ENCODE assay signal across 26 mouse cellular contexts in genomic region chr12:80243335-80243734, GRCm38 (mm10). TPM values are rescaled to one million over a fixed set of nuclear protein-coding genes. Genes with fewer than 3 reads are reported as not detected.
DNase-seq lines count a peak whose midpoint lies in the region; ATAC-seq and TF ChIP-seq lines count a peak whose summit lies in the region.
"Had no signal": no experiment of that assay in that cellular context is flagged by ENCODE, and none has a peak within 500 bp of the region (broad histone marks: within the 10 kb centered on the region; RNA-seq: fewer than 3 reads in every experiment).

No protein-coding gene starts in this region.

- H3K9ac ChIP-seq in forebrain, embryonic 15.5 days (replicated peaks) = no peak overlapping the region
- no peak overlapping the region for H3K9ac ChIP-seq in forebrain, embryonic 12.5 days
- 0 out of 2 replicates have a peak overlapping the region, but pooled peaks have one; percentile 4 for H3K9ac ChIP-seq in heart, embryonic 16.5 days (ENCODE audit: low read length)
- no peak overlapping the region for H3K9ac ChIP-seq in heart, adult 2 months (ENCODE audit: low read depth, low read length)
- H3K9ac ChIP-seq in lung, embryonic 15.5 days = no peak overlapping the region
- H3K9ac ChIP-seq: forebrain, postnatal 0 days; hindbrain, embryonic 12.5 days; liver, postnatal 0 days; neural tube, embryonic 13.5 days; stomach, embryonic 15.5 days had no signal

- 67% methylated on average over 4 of the region's 4 CpGs for WGBS in forebrain, embryonic 15.5 days
- WGBS in forebrain, embryonic 12.5 days = 81% methylated on average over 4 of the region's 4 CpGs
- WGBS in heart, embryonic 16.5 days = 70% methylated on average over 4 of the region's 4 CpGs
- 75% methylated on average over 4 of the region's 4 CpGs for WGBS in heart, adult 2 months
- 65% methylated on average over 4 of the region's 4 CpGs for WGBS in lung, embryonic 15.5 days

- 0 out of 2 replicates have a peak, but pooled peaks have one; percentile 19 for ATAC-seq in forebrain, embryonic 15.5 days (replicated peaks)
- no peak for ATAC-seq in forebrain, embryonic 12.5 days (ENCODE audit: low FRiP score)
- peak; percentile 30; the same call in 1 of the 2 replicates for ATAC-seq in heart, embryonic 16.5 days (replicated peaks; ENCODE audit: extremely low read depth, insufficient read depth, low FRiP score)
- ATAC-seq in lung, embryonic 15.5 days (ENCODE audit: borderline replicate concordance, extremely low read depth, low FRiP score, low TSS enrichment) = no peak
- ATAC-seq: forebrain, postnatal 0 days; liver, postnatal 0 days; midbrain, embryonic 16.5 days had no signal

- no peak for TF ChIP-seq CTCF in heart, adult 2 months (IDR thresholded peaks at IDR 0.05)
- TF ChIP-seq CTCF in testis, adult 2 months (IDR thresholded peaks at IDR 0.05; ENCODE audit: control insufficient read depth, insufficient read depth, insufficient replicate concordance, low read depth, low read length) = no peak

- no peak overlapping the region for H3K4me2 ChIP-seq in forebrain, embryonic 15.5 days (replicated peaks)
- H3K4me2 ChIP-seq in forebrain, embryonic 12.5 days = no peak overlapping the region
- H3K4me2 ChIP-seq in heart, embryonic 16.5 days (ENCODE audit: low read depth, low read length) = no peak overlapping the region
- H3K4me2 ChIP-seq in lung, embryonic 15.5 days = no peak overlapping the region
- H3K4me2 ChIP-seq: hindbrain, embryonic 12.5 days; liver, embryonic 11.5 days; neural tube, embryonic 13.5 days; stomach, embryonic 15.5 days had no signal

- no peak overlapping the region for H3K27ac ChIP-seq in forebrain, embryonic 15.5 days (replicated peaks)
- no peak overlapping the region for H3K27ac ChIP-seq in forebrain, embryonic 12.5 days
- no peak overlapping the region; the same call in 1 of the 2 replicates for H3K27ac ChIP-seq in heart, embryonic 16.5 days (ENCODE audit: low read length)
- H3K27ac ChIP-seq in heart, adult 2 months = no peak overlapping the region
- peak overlapping the region; percentile 61 for H3K27ac ChIP-seq in lung, embryonic 15.5 days
- peak overlapping the region; percentile 19; the same call in 1 of the 2 replicates for H3K27ac ChIP-seq in testis, adult 2 months (ENCODE audit: control insufficient read depth, insufficient read depth, low read depth, low read length)
- H3K27ac ChIP-seq: hindbrain, embryonic 12.5 days; kidney, postnatal 0 days; neural tube, embryonic 13.5 days; stomach, embryonic 15.5 days had no signal

- intact Hi-C loops in heart, adult 2 months (cut with DNase I) = no loop called here

- TF ChIP-seq POLR2A in heart, adult 2 months (IDR thresholded peaks at IDR 0.05; ENCODE audit: insufficient read depth, low read depth, low read length) = no peak
- peak; percentile 17; the same call in 1 of the 2 replicates for TF ChIP-seq POLR2A in testis, adult 2 months (IDR thresholded peaks at IDR 0.05; ENCODE audit: control insufficient read depth, low read depth, low read length)

- no peak overlapping the region for H3K4me3 ChIP-seq in forebrain, embryonic 15.5 days
- no peak overlapping the region for H3K4me3 ChIP-seq in forebrain, embryonic 12.5 days (replicated peaks)
- no peak overlapping the region for H3K4me3 ChIP-seq in heart, embryonic 16.5 days (ENCODE audit: low read length)
- H3K4me3 ChIP-seq in heart, adult 2 months = no peak overlapping the region
- H3K4me3 ChIP-seq in lung, embryonic 15.5 days = no peak overlapping the region
- peak overlapping the region; percentile 69 for H3K4me3 ChIP-seq in testis, adult 2 months (ENCODE audit: control insufficient read depth, low read depth, low read length)
- H3K4me3 ChIP-seq: hindbrain, embryonic 12.5 days; myocyte; neural tube, embryonic 13.5 days; stomach, embryonic 15.5 days had no signal

- no peak for TF ChIP-seq EP300 in heart, adult 2 months (IDR thresholded peaks at IDR 0.05; ENCODE audit: insufficient read depth, low read depth, low read length)

- H3K27me3 ChIP-seq in forebrain, embryonic 15.5 days = no peaks in the 10 kb centered on the region
- H3K27me3 ChIP-seq in forebrain, embryonic 12.5 days = no peaks in the 10 kb centered on the region
- H3K27me3 ChIP-seq in heart, embryonic 16.5 days (ENCODE audit: control insufficient read depth, insufficient read depth, low read length) = no peaks in the 10 kb centered on the region
- no peaks in the 10 kb centered on the region for H3K27me3 ChIP-seq in heart, adult 2 months (ENCODE audit: control insufficient read depth, insufficient read depth, low read length)
- no peaks in the 10 kb centered on the region for H3K27me3 ChIP-seq in lung, embryonic 15.5 days
- no peaks in the 10 kb centered on the region for H3K27me3 ChIP-seq in testis, adult 2 months (ENCODE audit: control insufficient read depth, insufficient read depth, low read length)
- H3K27me3 ChIP-seq: hindbrain, embryonic 12.5 days; neural tube, embryonic 13.5 days; stomach, embryonic 15.5 days had no signal

- no peak for DNase-seq in heart, adult 2 months
- DNase-seq in lung, postnatal 14 days = no peak
- no peak for DNase-seq in testis, postnatal 10 days (ENCODE audit: low spot score)
- DNase-seq: adrenal gland, postnatal 25 days; cerebellum, adult 8-10 months; cerebellum, postnatal 36 days; embryo, embryonic 11 days; forebrain, postnatal 0 days; gastrocnemius, postnatal 14 days; kidney, adult 2 months; left cerebral cortex, postnatal 4 days; liver, postnatal 0 days; thymus, adult 2 months; thymus, postnatal 4 days had no signal

- no peaks in the 10 kb centered on the region for H3K9me3 ChIP-seq in forebrain, embryonic 15.5 days
- H3K9me3 ChIP-seq in forebrain, embryonic 12.5 days = no peaks in the 10 kb centered on the region
- no peaks in the 10 kb centered on the region for H3K9me3 ChIP-seq in heart, embryonic 16.5 days (replicated peaks; ENCODE audit: control insufficient read depth, low read length)
- no peaks in the 10 kb centered on the region for H3K9me3 ChIP-seq in lung, embryonic 15.5 days
- H3K9me3 ChIP-seq: hindbrain, embryonic 12.5 days; neural tube, embryonic 13.5 days; stomach, embryonic 15.5 days had no signal

- H3K4me1 ChIP-seq in forebrain, embryonic 15.5 days = peaks cover 12% of the 10 kb centered on the region; the same call in 1 of the 2 replicates
- H3K4me1 ChIP-seq in forebrain, embryonic 12.5 days = peaks cover 9% of the 10 kb centered on the region; the same call in 1 of the 2 replicates
- H3K4me1 ChIP-seq in heart, embryonic 16.5 days (ENCODE audit: control insufficient read depth, insufficient read depth, low read length) = peaks cover 73% of the 10 kb centered on the region
- peaks cover 28% of the 10 kb centered on the region for H3K4me1 ChIP-seq in heart, adult 2 months (ENCODE audit: control insufficient read depth, insufficient read depth, low read length)
- H3K4me1 ChIP-seq in lung, embryonic 15.5 days = peaks cover 96% of the 10 kb centered on the region
- peaks cover 6% of the 10 kb centered on the region for H3K4me1 ChIP-seq in testis, adult 2 months (ENCODE audit: control insufficient read depth, insufficient read depth, low read length)

- peaks cover 6% of the 10 kb centered on the region; the same call in 1 of the 2 replicates for H3K79me2 ChIP-seq in heart, adult 2 months (replicated peaks; ENCODE audit: control insufficient read depth, insufficient read depth, low read length)

- H3K36me3 ChIP-seq in forebrain, embryonic 15.5 days = no peaks in the 10 kb centered on the region
- no peaks in the 10 kb centered on the region; the same call in 1 of the 2 replicates for H3K36me3 ChIP-seq in forebrain, embryonic 12.5 days (replicated peaks)
- H3K36me3 ChIP-seq in heart, embryonic 16.5 days (ENCODE audit: control insufficient read depth, insufficient read depth) = no peaks in the 10 kb centered on the region
- H3K36me3 ChIP-seq in heart, adult 2 months (ENCODE audit: control insufficient read depth, insufficient read depth, low read length) = no peaks in the 10 kb centered on the region
- H3K36me3 ChIP-seq in lung, embryonic 15.5 days = no peaks in the 10 kb centered on the region
- no peaks in the 10 kb centered on the region for H3K36me3 ChIP-seq in testis, adult 2 months (ENCODE audit: control insufficient read depth, insufficient read depth, low read length)
- H3K36me3 ChIP-seq: hindbrain, embryonic 12.5 days; neural tube, embryonic 13.5 days; stomach, embryonic 15.5 days had no signal

RNA-seq across cellular contexts. Expression of gene Actn1, which starts 16.8 kb away (rescaled TPM):
- polyA plus RNA-seq in forebrain, embryonic 15.5 days (2015; fragmentation: Nextera tagmentation; extraction: Ambion mirVana) = 8.8 and 8.9 TPM in 2 replicates
- polyA plus RNA-seq in forebrain, embryonic 12.5 days (2016; fragmentation: Nextera tagmentation; extraction: Ambion mirVana) = 18.5 and 21.9 TPM in 2 replicates
- 31.0 and 33.1 TPM in 2 replicates for polyA plus RNA-seq in heart, embryonic 16.5 days (2015; fragmentation: Nextera tagmentation; extraction: Ambion mirVana)
- 10 to 100 TPM; 30.6 to 31.7 TPM for total RNA-seq in heart, adult 2 months (2021)
- 29.0 and 31.1 TPM in 2 replicates for polyA plus RNA-seq in heart, adult 2 months (2012; rRNA removed)
- 53.4 and 57.3 TPM in 2 replicates for polyA plus RNA-seq in lung, embryonic 15.5 days (2015; fragmentation: Nextera tagmentation; extraction: Ambion mirVana)
- 7.6 and 10.1 TPM in 2 replicates for polyA plus RNA-seq in testis, adult 2 months (2012; rRNA removed)

Comparison
In these comparisons a context has a peak if more than half of its experiments do, and no peak if none do; other contexts are left out.
1. ATAC-seq: peak in forebrain, embryonic 15.5 days (single experiment) and heart, embryonic 16.5 days (single experiment); none in forebrain, embryonic 12.5 days (single experiment) and lung, embryonic 15.5 days (single experiment).
2. H3K27ac ChIP-seq: peak in lung, embryonic 15.5 days (single experiment) and testis, adult 2 months (single experiment); none in forebrain, embryonic 15.5 days (single experiment), forebrain, embryonic 12.5 days (single experiment), heart, embryonic 16.5 days (single experiment) and heart, adult 2 months (single experiment).